Mouse (Mus musculus) kidney, embryonic 15.5 days (tissue): ENCODE data around the gene Lrrc32. TPM values are rescaled to one million over a fixed set of nuclear protein-coding genes. Genes with fewer than 3 reads are reported as not detected.

Experiments used
- ATAC-seq: fragments of 200-750 bp; cut with Nextera tagmentation; replicated peaks from 2 replicates; pipeline ENCODE4 v1.8.0; 2017; ENCODE audit warnings: moderate TSS enrichment; ENCODE audit not compliant: low FRiP score
- H3K27ac ChIP-seq: fragments of 300-500 bp; sonication (generic); 2 replicates; pipeline ENCODE4 v1.5.1; 2015; ENCODE audit warnings: mild to moderate bottlenecking, inconsistent platforms
- H3K27me3 ChIP-seq: fragments of 300-500 bp; sonication (generic); 2 replicates; pipeline ENCODE4 v1.6.1; 2015; ENCODE audit warnings: inconsistent platforms
- H3K36me3 ChIP-seq: fragments of 300-500 bp; sonication (generic); 2 replicates; pipeline ENCODE4 v1.6.1; 2015; ENCODE audit warnings: inconsistent platforms
- H3K4me1 ChIP-seq: fragments of 300-500 bp; sonication (generic); 2 replicates; pipeline ENCODE4 v1.6.1; 2015; ENCODE audit warnings: inconsistent platforms
- H3K4me2 ChIP-seq: fragments of 300-500 bp; sonication (generic); 2 replicates; pipeline ENCODE4 v1.6.1; 2015; ENCODE audit warnings: moderate library complexity, mild to moderate bottlenecking, inconsistent platforms
- H3K4me3 ChIP-seq: fragments of 300-500 bp; sonication (generic); replicated peaks from 2 replicates; pipeline ENCODE4 v1.5.1; 2015; ENCODE audit warnings: mild to moderate bottlenecking, inconsistent platforms
- H3K9ac ChIP-seq: fragments of 300-500 bp; sonication (generic); 2 replicates; pipeline ENCODE4 v1.6.1; 2015; ENCODE audit warnings: mild to moderate bottlenecking, inconsistent platforms
- H3K9me3 ChIP-seq: fragments of 300-500 bp; sonication (generic); replicated peaks from 2 replicates; pipeline ENCODE4 v1.6.1; 2016; ENCODE audit warnings: inconsistent platforms
- WGBS: fragments of 180-500 bp; shearing (Covaris S2); methylation state at CpG from one replicate; pipeline ENCODE4 v1.1.7; 2015; ENCODE audit warnings: mixed read lengths; 5-methylcytosine and 5-hydroxymethylcytosine counted together
- polyA plus RNA-seq: library from polyadenylated mRNA; unstranded; fragments of >200 nt; fragmentation: Nextera tagmentation; extraction: Ambion mirVana; gene quantifications from 2 replicates; pipeline ENCODE4 v1.2.1, GENCODE M21; 2015

Gene Lrrc32
- polyA plus RNA-seq, 1 experiment from 2014 or later, result 16.9 TPM

GRCm38 (mm10) chr7:98480481-98480880 is 8.6 kb upstream of the Lrrc32 start:
- Histone ChIP-seq H3K27me3 (peaks cover 29% of the 10 kb centered on the region), H3K4me3 (no peak overlapping the region), H3K36me3 (no peaks in the 10 kb centered on the region), H3K4me1 (peaks cover 31% of the 10 kb centered on the region), H3K9ac (no peak overlapping the region), H3K9me3 (no peaks in the 10 kb centered on the region), H3K4me2 (no peak overlapping the region), H3K27ac (no peak overlapping the region)
- no peak for ATAC-seq
- 89% methylated on average over 1 of the region's 1 CpGs for WGBS

GRCm38 (mm10) chr7:98481066-98481734 is 7.9 kb upstream of the Lrrc32 start:
- Histone ChIP-seq H3K4me3 (no peak overlapping the region), H3K4me2 (peak overlapping the region; percentile 37), H3K27me3 (peaks cover 29% of the 10 kb centered on the region), H3K27ac (0 out of 2 replicates have a peak overlapping the region, but pooled peaks have one; percentile 84), H3K9me3 (no peaks in the 10 kb centered on the region), H3K4me1 (peaks cover 38% of the 10 kb centered on the region), H3K36me3 (no peaks in the 10 kb centered on the region), H3K9ac (no peak overlapping the region)
- peak; percentile 47 for ATAC-seq
- WGBS, result 5% methylated on average over 9 of the region's 9 CpGs

- peak overlapping the region; percentile 84 for H3K27ac ChIP-seq
- ATAC-seq, result no peak
- no peaks in the 10 kb centered on the region for H3K9me3 ChIP-seq
- H3K4me3 ChIP-seq, result no peak overlapping the region
- 77% methylated on average over 8 of the region's 8 CpGs for WGBS
- no peaks in the 10 kb centered on the region for H3K36me3 ChIP-seq
- no peak overlapping the region for H3K4me2 ChIP-seq
- no peak overlapping the region for H3K9ac ChIP-seq
- peaks cover 29% of the 10 kb centered on the region for H3K27me3 ChIP-seq
- peaks cover 45% of the 10 kb centered on the region for H3K4me1 ChIP-seq
Observed at GRCm38 (mm10) chr7:98481861-98482260, 7.2 kb upstream of the Lrrc32 start.

GRCm38 (mm10) chr7:98482551-98483267 is 6.4 kb upstream of the Lrrc32 start:
- no peaks in the 10 kb centered on the region for H3K36me3 ChIP-seq
- peaks cover 45% of the 10 kb centered on the region for H3K4me1 ChIP-seq
- 35% methylated on average over 12 of the region's 12 CpGs for WGBS
- H3K27ac ChIP-seq, result peak overlapping the region; percentile 84
- H3K4me3 ChIP-seq, result no peak overlapping the region
- H3K4me2 ChIP-seq, result peak overlapping the region; percentile 23; the same call in 1 of the 2 replicates
- H3K9ac ChIP-seq, result no peak overlapping the region; the same call in 1 of the 2 replicates
- H3K9me3 ChIP-seq, result no peaks in the 10 kb centered on the region
- H3K27me3 ChIP-seq, result peaks cover 29% of the 10 kb centered on the region
- no peak; the same call in 1 of the 2 replicates for ATAC-seq

- peak overlapping the region; percentile 23; the same call in 1 of the 2 replicates for H3K4me2 ChIP-seq
- no peak for ATAC-seq
- peaks cover 46% of the 10 kb centered on the region for H3K4me1 ChIP-seq
- H3K27ac ChIP-seq, result peak overlapping the region; percentile 84
- 27% methylated on average over 8 of the region's 8 CpGs for WGBS
- no peak overlapping the region for H3K4me3 ChIP-seq
- H3K9ac ChIP-seq, result no peak overlapping the region; the same call in 1 of the 2 replicates
- no peaks in the 10 kb centered on the region for H3K9me3 ChIP-seq
- peaks cover 29% of the 10 kb centered on the region for H3K27me3 ChIP-seq
- no peaks in the 10 kb centered on the region for H3K36me3 ChIP-seq
Observed at GRCm38 (mm10) chr7:98483268-98483607, 5.8 kb upstream of the Lrrc32 start.

GRCm38 (mm10) chr7:98484878-98485277 is 4.2 kb upstream of the Lrrc32 start:
- no peaks in the 10 kb centered on the region for H3K9me3 ChIP-seq
- ATAC-seq, result no peak
- WGBS, result 87% methylated on average over 3 of the region's 3 CpGs
- peaks cover 30% of the 10 kb centered on the region for H3K27me3 ChIP-seq
- no peak overlapping the region for H3K4me3 ChIP-seq
- H3K27ac ChIP-seq, result no peak overlapping the region
- peaks cover 59% of the 10 kb centered on the region for H3K4me1 ChIP-seq
- H3K4me2 ChIP-seq, result no peak overlapping the region
- no peaks in the 10 kb centered on the region for H3K36me3 ChIP-seq
- no peak overlapping the region for H3K9ac ChIP-seq

- WGBS, result 76% methylated on average over 4 of the region's 4 CpGs
Observed at GRCm38 (mm10) chr7:98485508-98485907, 3.6 kb upstream of the Lrrc32 start.

GRCm38 (mm10) chr7:98486471-98486917 is 2.6 kb upstream of the Lrrc32 start:
- H3K9ac ChIP-seq, result no peak overlapping the region
- no peak overlapping the region for H3K4me3 ChIP-seq
- no peak for ATAC-seq
- H3K4me1 ChIP-seq, result peaks cover 66% of the 10 kb centered on the region
- no peak overlapping the region for H3K4me2 ChIP-seq
- H3K9me3 ChIP-seq, result no peaks in the 10 kb centered on the region
- WGBS, result 38% methylated on average over 7 of the region's 7 CpGs
- H3K27ac ChIP-seq, result no peak overlapping the region
- H3K27me3 ChIP-seq, result peaks cover 26% of the 10 kb centered on the region; the same call in 1 of the 2 replicates
- H3K36me3 ChIP-seq, result no peaks in the 10 kb centered on the region

More at GRCm38 (mm10) chr7:98485508-98485907, 3.6 kb upstream of the Lrrc32 start:
- Histone ChIP-seq H3K4me2 (no peak overlapping the region), H3K27me3 (peaks cover 26% of the 10 kb centered on the region), H3K9ac (no peak overlapping the region), H3K9me3 (no peaks in the 10 kb centered on the region), H3K4me3 (no peak overlapping the region), H3K27ac (no peak overlapping the region), H3K4me1 (peaks cover 64% of the 10 kb centered on the region), H3K36me3 (no peaks in the 10 kb centered on the region)
- ATAC-seq, result no peak

GRCm38 (mm10) chr7:98487202-98487980 is 1.7 kb upstream of the Lrrc32 start:
- Histone ChIP-seq H3K9me3 (no peaks in the 10 kb centered on the region), H3K4me2 (no peak overlapping the region), H3K27ac (no peak overlapping the region), H3K27me3 (peaks cover 24% of the 10 kb centered on the region; the same call in 1 of the 2 replicates), H3K4me3 (no peak overlapping the region), H3K9ac (no peak overlapping the region), H3K4me1 (peaks cover 66% of the 10 kb centered on the region), H3K36me3 (no peaks in the 10 kb centered on the region)
- no peak for ATAC-seq
- 85% methylated on average over 11 of the region's 11 CpGs for WGBS

GRCm38 (mm10) chr7:98488398-98489130 is 519 bp upstream of the Lrrc32 start:
- Histone ChIP-seq H3K4me2 (peak overlapping the region; percentile 83; the same call in 1 of the 2 replicates), H3K27ac (no peak overlapping the region), H3K9me3 (no peaks in the 10 kb centered on the region), H3K27me3 (peaks cover 19% of the 10 kb centered on the region; the same call in 1 of the 2 replicates), H3K4me3 (no peak overlapping the region), H3K36me3 (no peaks in the 10 kb centered on the region), H3K4me1 (peaks cover 66% of the 10 kb centered on the region), H3K9ac (no peak overlapping the region)
- WGBS, result 91% methylated on average over 13 of the region's 13 CpGs
- ATAC-seq, result no peak

- H3K4me3 ChIP-seq, result peak overlapping the region; percentile 57
- H3K4me2 ChIP-seq, result peak overlapping the region; percentile 83
- WGBS, result under 1% methylated on average over 50 of the region's 50 CpGs
- peak overlapping the region; percentile 45 for H3K9ac ChIP-seq
- ATAC-seq, result peak; percentile 85
- peak overlapping the region; percentile 24; the same call in 1 of the 2 replicates for H3K27ac ChIP-seq
- no peaks in the 10 kb centered on the region for H3K9me3 ChIP-seq
- 0 out of 2 replicates have a peak, but pooled peaks cover 12% of the 10 kb centered on the region for H3K27me3 ChIP-seq
- H3K36me3 ChIP-seq, result no peaks in the 10 kb centered on the region
- H3K4me1 ChIP-seq, result peaks cover 74% of the 10 kb centered on the region
Observed at GRCm38 (mm10) chr7:98489623-98490084, 571 bp downstream of the Lrrc32 start.
